Mouse (Mus musculus) limb, embryonic 15.5 days (tissue): Measurements from ENCODE around the gene Nrarp. TPM values are rescaled to one million over a fixed set of nuclear protein-coding genes. Genes with fewer than 3 reads are reported as not detected.

Source experiments
- ATAC-seq: fragments of 200-750 bp; cut with Nextera tagmentation; 2 replicates; pipeline ENCODE4 v1.8.0; 2017; ENCODE audit warnings: low read depth, moderate TSS enrichment; ENCODE audit not compliant: insufficient number of reproducible peaks, low FRiP score, low TSS enrichment
- H3K27ac ChIP-seq: fragments of 300-500 bp; sonication (generic); 2 replicates; pipeline ENCODE4 v1.5.1; 2015; ENCODE audit warnings: moderate library complexity, mild to moderate bottlenecking, inconsistent platforms
- H3K27me3 ChIP-seq: fragments of 300-500 bp; sonication (generic); 2 replicates; pipeline ENCODE4 v1.6.1; 2015; ENCODE audit warnings: inconsistent platforms
- H3K36me3 ChIP-seq: fragments of 300-500 bp; sonication (generic); 2 replicates; pipeline ENCODE4 v1.6.1; 2015; ENCODE audit warnings: inconsistent platforms
- H3K4me1 ChIP-seq: fragments of 300-500 bp; sonication (generic); 2 replicates; pipeline ENCODE4 v1.6.1; 2015; ENCODE audit warnings: inconsistent platforms
- H3K4me2 ChIP-seq: fragments of 300-500 bp; sonication (generic); 2 replicates; pipeline ENCODE4 v1.6.1; 2015; ENCODE audit warnings: mild to moderate bottlenecking, inconsistent platforms
- H3K4me3 ChIP-seq: fragments of 300-500 bp; sonication (generic); 2 replicates; pipeline ENCODE4 v1.5.1; 2015; ENCODE audit warnings: mild to moderate bottlenecking, inconsistent platforms
- H3K9ac ChIP-seq: fragments of 300-500 bp; sonication (generic); 2 replicates; pipeline ENCODE4 v1.6.1; 2015; ENCODE audit warnings: inconsistent platforms
- H3K9me3 ChIP-seq: fragments of 300-500 bp; sonication (generic); 2 replicates; pipeline ENCODE4 v1.6.1; 2016; ENCODE audit warnings: inconsistent platforms
- WGBS: fragments of 180-500 bp; shearing (Covaris S2); methylation state at CpG from one replicate; pipeline ENCODE4 v1.1.7; 2015; 5-methylcytosine and 5-hydroxymethylcytosine counted together
- polyA plus RNA-seq: library from polyadenylated mRNA; unstranded; fragments of >200 nt; fragmentation: Nextera tagmentation; extraction: Ambion mirVana; gene quantifications from 2 replicates; pipeline ENCODE4 v1.2.1, GENCODE M21; 2015

Nrarp gene
- polyA plus RNA-seq, 1 experiment from 2014 or later = 33.5 TPM

DNA sequence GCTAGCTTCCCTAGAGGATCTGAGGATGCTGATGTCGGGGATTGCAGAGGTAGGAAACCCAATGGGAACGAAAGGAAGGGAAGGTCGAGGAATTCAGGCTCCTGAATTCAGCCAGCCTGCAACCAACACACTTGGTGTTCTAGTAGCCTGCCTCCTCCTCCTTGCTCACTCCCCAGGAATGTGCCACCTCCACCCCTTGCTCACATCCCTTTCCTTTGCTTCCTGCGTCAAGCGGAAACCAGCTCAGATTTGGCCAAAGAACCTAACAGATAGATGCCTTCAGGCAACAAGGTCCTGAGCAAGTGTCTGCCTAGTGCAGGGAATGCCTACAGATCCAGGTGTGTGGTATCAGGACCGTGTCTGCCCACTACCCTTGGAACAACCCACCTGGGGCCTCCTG is 4.0 kb upstream of the Nrarp start:
- H3K36me3 ChIP-seq = no peaks in the 10 kb centered on the region
- no peak overlapping the region for H3K9ac ChIP-seq
- H3K27me3 ChIP-seq = peaks cover 36% of the 10 kb centered on the region
- peak overlapping the region; percentile 11; the same call in 1 of the 2 replicates for H3K27ac ChIP-seq
- WGBS = 44% methylated on average over 6 of the region's 6 CpGs
- ATAC-seq = no peak
- no peak overlapping the region for H3K4me3 ChIP-seq
- no peak overlapping the region for H3K4me2 ChIP-seq
- peaks cover 53% of the 10 kb centered on the region for H3K4me1 ChIP-seq
- no peaks in the 10 kb centered on the region for H3K9me3 ChIP-seq

DNA sequence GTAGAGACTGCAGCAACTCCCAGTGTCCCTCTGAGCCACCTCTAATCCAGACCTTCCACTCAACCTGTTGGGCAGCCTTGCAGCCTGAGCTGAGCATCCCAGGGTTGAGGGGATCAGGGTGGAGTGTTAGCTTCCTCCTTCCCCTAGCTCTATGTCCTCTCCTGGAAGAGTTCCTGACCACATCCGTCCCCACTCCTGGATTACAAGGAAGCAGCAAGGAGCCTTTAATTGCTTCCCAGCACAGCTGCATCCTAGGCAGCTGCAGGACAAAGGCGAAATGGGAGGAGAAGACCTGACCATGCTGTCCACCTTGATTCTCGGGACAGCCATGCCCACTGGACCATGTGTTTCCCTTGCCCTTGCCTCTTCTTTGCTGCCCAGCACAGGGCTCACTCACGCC is 3.5 kb upstream of the Nrarp start:
- H3K9ac ChIP-seq = no peak overlapping the region
- H3K36me3 ChIP-seq = no peaks in the 10 kb centered on the region
- H3K27me3 ChIP-seq = peaks cover 40% of the 10 kb centered on the region
- H3K4me1 ChIP-seq = peaks cover 57% of the 10 kb centered on the region
- WGBS = 26% methylated on average over 4 of the region's 4 CpGs
- ATAC-seq = no peak
- H3K27ac ChIP-seq = peak overlapping the region; percentile 72
- H3K4me3 ChIP-seq = no peak overlapping the region
- H3K9me3 ChIP-seq = no peaks in the 10 kb centered on the region
- H3K4me2 ChIP-seq = no peak overlapping the region

DNA sequence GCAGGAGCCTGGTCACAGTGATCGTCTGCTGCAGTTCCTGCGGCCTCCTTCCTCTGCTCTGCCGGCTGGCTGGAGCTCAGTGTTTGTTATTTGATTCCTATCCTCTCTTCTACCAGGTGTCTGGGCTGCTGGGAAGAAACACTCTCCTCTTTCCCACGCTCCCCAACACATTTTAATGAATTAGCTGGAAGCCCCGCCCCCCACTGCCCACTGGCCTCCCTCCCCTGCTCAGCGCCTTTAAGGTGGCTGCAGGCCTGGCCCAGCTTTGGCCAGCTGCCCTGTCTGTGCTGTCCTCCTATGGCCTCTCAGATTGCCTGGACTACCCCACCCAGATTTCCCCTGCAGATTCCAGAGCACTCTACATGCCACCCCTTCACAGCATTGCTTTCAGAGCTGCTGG is 2.9 kb upstream of the Nrarp start:
- no peaks in the 10 kb centered on the region for H3K9me3 ChIP-seq
- H3K9ac ChIP-seq = 0 out of 2 replicates have a peak overlapping the region, but pooled peaks have one; percentile 2
- peak overlapping the region; percentile 72 for H3K27ac ChIP-seq
- ATAC-seq = peak; percentile 42; the same call in 1 of the 2 replicates
- H3K4me2 ChIP-seq = peak overlapping the region; percentile 14
- WGBS = 10% methylated on average over 6 of the region's 6 CpGs
- no peak overlapping the region for H3K4me3 ChIP-seq
- peaks cover 45% of the 10 kb centered on the region for H3K27me3 ChIP-seq
- peaks cover 57% of the 10 kb centered on the region for H3K4me1 ChIP-seq
- H3K36me3 ChIP-seq = no peaks in the 10 kb centered on the region

DNA sequence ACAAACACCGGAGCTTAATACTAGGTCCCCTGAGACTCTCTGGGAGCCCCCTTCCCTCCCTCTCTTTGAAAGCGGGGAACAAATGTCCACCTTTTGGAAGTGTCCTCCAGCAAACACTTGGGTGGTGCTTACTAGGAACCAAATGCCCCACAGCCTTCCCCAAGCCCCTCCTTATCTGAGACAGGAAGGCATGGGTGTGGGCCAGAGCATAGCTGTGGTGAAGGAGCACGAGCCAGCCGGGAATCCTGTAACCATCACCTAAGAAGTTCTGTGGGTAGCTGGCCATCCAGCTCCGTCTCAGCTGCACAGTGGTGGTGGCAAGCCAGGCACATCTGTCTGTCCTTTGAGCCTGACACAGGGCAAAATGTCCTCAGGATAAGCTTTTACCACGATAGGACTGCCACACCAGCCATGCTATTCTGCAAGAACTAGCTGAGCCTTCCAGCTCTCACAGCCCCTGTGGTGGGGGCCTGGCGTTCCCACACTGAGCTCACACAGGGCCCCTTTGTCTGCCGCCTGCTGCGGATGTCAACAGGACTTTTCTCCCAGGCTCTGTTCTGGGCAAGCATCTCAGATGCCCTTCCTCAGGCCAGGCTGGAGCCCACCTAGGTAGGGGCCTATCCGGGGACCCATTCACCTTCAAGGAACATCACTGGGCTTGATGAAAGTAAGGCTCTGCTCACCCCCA is 2.1 kb upstream of the Nrarp start:
- H3K9ac ChIP-seq = no peak overlapping the region
- H3K4me2 ChIP-seq = peak overlapping the region; percentile 3; the same call in 1 of the 2 replicates
- peak overlapping the region; percentile 72 for H3K27ac ChIP-seq
- WGBS = 29% methylated on average over 10 of the region's 10 CpGs
- peaks cover 57% of the 10 kb centered on the region for H3K4me1 ChIP-seq
- no peaks in the 10 kb centered on the region for H3K9me3 ChIP-seq
- no peak overlapping the region for H3K4me3 ChIP-seq
- H3K36me3 ChIP-seq = no peaks in the 10 kb centered on the region
- peaks cover 52% of the 10 kb centered on the region for H3K27me3 ChIP-seq
- no peak for ATAC-seq

DNA sequence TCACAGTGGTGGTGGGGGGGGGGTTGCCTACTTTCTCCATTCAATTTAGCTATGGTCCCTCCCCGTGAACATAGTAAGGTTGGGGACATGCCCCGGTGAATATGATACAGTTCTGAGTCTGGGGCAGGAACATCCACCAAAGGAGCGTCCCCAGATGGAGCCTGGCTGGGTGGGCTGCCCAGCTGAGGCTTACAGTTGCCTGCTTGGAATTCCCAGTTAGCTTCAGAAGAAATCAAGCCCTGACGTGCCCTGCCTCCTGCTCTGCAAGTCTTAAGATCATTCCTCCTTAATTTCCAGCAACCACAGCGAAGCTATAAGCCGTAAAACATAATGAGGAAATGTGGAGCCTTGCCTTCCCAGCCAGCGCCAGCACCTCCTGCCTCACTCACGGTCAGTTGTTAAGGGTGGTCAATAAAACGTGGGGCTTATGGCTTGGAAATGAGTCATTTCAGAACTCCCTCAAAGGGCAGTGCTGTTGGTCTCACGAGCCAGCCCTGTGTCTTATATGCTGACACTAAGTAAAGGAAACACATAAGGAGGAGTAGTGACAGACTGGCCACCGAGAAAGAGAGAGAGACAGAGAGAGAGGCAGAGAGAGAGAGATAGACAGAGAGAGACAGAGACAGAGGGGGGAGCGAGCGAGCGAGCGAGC is 866 bp upstream of the Nrarp start:
- Histone ChIP-seq H3K27me3 (peaks cover 65% of the 10 kb centered on the region), H3K9ac (no peak overlapping the region), H3K4me3 (peak overlapping the region; percentile 50), H3K9me3 (no peaks in the 10 kb centered on the region), H3K4me1 (peaks cover 57% of the 10 kb centered on the region), H3K4me2 (peak overlapping the region; percentile 84), H3K36me3 (no peaks in the 10 kb centered on the region), H3K27ac (peak overlapping the region; percentile 71)
- no peak for ATAC-seq
- WGBS = 17% methylated on average over 15 of the region's 15 CpGs

DNA sequence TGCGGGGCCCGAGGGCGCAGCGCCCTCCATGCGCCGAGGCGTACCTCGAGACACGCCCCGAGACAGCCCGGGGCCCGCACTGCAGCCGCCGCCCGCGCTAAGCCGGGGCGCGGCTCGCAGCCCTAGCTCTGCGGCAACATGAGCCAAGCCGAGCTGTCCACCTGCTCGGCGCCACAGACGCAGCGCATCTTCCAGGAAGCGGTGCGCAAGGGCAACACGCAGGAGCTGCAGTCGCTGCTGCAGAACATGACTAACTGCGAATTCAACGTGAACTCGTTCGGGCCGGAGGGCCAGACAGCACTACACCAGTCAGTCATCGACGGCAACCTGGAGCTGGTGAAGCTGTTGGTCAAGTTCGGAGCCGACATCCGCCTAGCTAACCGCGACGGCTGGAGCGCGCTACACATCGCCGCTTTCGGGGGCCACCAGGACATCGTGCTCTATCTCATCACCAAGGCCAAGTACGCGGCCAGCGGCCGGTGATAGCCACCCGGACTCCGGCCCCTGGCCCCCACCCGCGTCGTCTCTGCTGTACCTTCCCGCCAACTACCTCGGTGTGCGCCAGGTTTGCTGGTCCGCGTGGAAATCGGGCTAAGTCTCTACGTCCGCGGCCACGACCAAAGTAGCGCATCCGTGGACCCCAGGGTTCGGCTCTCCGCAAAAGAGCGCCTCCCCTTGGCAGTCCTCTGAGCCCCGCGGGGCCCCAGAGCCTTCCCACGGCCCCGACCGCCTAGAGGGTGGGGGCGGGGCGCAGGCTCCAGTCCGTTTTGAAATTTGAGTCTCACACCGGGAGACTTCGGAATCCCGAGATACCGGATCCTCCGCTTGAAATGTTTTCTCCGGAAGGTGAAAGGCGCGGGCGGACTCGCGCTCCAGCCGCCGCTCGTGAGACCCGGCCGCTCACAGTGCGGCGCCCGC is 674 bp downstream of the Nrarp start:
- WGBS = under 1% methylated on average over 99 of the region's 100 CpGs
- peak overlapping the region; percentile 84 for H3K4me2 ChIP-seq
- peaks cover 74% of the 10 kb centered on the region for H3K27me3 ChIP-seq
- ATAC-seq = 0 out of 2 replicates have a peak, but pooled peaks have one; percentile 1
- H3K27ac ChIP-seq = peak overlapping the region; percentile 71
- H3K9ac ChIP-seq = peak overlapping the region; percentile 23; the same call in 1 of the 2 replicates
- peak overlapping the region; percentile 50 for H3K4me3 ChIP-seq
- H3K36me3 ChIP-seq = no peaks in the 10 kb centered on the region
- H3K4me1 ChIP-seq = peaks cover 64% of the 10 kb centered on the region
- H3K9me3 ChIP-seq = no peaks in the 10 kb centered on the region

DNA sequence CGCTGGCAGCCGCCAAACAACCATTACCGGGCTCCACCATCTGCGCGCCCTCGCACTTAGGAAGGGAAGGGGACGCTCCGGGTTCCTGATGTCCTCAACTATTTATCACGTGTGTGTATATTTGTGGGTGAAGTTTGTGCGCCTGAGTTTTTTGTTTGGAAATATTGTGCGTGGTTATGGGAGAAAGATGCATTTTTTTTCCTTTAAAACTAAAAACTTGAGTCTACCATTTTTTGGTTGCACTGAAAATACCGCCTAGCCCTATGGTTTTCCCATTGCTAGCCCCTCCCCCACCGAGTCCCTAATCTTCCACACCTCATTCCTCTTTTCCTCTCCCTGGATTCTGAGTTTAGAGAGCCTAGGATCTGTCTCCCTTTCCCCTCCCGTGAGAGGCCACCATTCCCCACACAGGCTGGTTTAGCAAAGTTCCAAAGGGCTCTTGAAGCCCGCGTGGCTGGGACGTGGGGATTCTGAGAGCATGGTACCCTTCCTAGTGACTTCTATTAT is 1.4 kb downstream of the Nrarp start:
- Histone ChIP-seq H3K4me2 (peak overlapping the region; percentile 84), H3K9ac (0 out of 2 replicates have a peak overlapping the region, but pooled peaks have one; percentile 23), H3K27ac (peak overlapping the region; percentile 71; the same call in 1 of the 2 replicates), H3K36me3 (no peaks in the 10 kb centered on the region), H3K4me3 (peak overlapping the region; percentile 50), H3K4me1 (peaks cover 58% of the 10 kb centered on the region), H3K9me3 (no peaks in the 10 kb centered on the region), H3K27me3 (peaks cover 79% of the 10 kb centered on the region)
- WGBS = 2% methylated on average over 17 of the region's 17 CpGs
- ATAC-seq = no peak

DNA sequence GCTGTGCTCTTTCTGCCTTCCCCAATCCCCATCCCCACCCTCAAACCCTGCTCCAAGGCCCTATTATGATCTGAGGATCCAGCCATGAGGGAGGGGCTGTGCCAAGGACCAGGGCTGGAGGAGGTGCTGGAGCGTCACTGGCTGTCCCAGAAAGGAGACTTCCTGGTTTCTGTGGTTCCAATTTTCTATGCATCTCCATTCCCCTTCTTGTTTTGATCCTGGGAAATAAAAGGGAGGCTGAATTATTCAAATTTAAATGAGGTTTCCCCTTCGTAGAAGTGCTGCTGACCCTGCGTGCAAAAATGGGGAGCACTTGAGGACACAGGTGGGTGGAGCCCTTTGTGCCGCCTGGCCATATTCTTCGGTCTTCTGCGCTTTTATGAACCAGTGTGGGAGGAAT is 2.1 kb downstream of the Nrarp start:
- no peaks in the 10 kb centered on the region for H3K36me3 ChIP-seq
- peaks cover 51% of the 10 kb centered on the region for H3K4me1 ChIP-seq
- peaks cover 78% of the 10 kb centered on the region for H3K27me3 ChIP-seq
- no peaks in the 10 kb centered on the region for H3K9me3 ChIP-seq
- no peak overlapping the region for H3K27ac ChIP-seq
- peak overlapping the region; percentile 24; the same call in 1 of the 2 replicates for H3K4me2 ChIP-seq
- WGBS = 31% methylated on average over 6 of the region's 6 CpGs
- peak overlapping the region; percentile 50 for H3K4me3 ChIP-seq
- ATAC-seq = no peak
- H3K9ac ChIP-seq = no peak overlapping the region

DNA sequence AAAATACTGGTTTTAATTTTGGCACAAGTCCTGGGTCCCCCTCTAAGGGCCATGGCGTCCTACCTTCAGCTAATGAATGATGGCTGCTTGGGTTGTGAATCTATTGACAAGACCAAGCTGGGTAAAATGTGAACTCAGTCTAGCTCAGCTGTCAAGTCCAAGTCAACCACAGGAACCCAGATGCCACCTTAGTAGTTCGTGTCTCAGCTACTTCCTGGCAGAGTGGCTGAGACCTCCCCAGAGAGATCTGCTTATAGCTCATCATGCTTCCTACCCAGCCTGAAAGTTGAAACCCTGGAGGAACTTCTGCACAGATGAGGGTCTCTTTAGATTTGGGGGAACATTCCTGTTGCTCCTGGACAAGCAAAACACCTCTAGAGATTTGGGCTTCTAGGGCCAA is 2.8 kb downstream of the Nrarp start:
- ATAC-seq = no peak
- no peak overlapping the region for H3K27ac ChIP-seq
- no peak overlapping the region for H3K4me2 ChIP-seq
- WGBS = 69% methylated on average over 2 of the region's 2 CpGs
- H3K9ac ChIP-seq = no peak overlapping the region
- H3K4me1 ChIP-seq = peaks cover 44% of the 10 kb centered on the region
- no peaks in the 10 kb centered on the region for H3K9me3 ChIP-seq
- H3K27me3 ChIP-seq = peaks cover 73% of the 10 kb centered on the region
- H3K4me3 ChIP-seq = no peak overlapping the region; the same call in 1 of the 2 replicates
- H3K36me3 ChIP-seq = no peaks in the 10 kb centered on the region

DNA sequence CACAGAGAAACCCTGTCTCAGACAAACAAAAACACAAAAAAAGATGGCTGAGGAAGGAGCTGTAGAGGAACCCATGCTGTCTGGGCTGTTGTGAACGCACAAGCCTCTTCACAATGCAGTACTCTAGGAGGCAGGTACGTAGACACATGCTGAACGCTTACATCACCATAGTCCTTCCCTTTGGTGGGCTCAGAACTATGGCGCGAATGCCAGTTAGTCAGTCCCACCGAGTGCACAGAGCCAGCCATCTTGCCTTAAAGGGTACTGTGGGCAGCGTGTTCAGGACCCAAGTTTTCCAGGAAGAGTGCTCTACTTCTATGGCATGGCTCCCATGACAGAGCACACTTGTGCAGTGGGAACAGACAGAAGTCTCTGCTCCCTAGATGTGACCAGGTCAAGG is 3.9 kb downstream of the Nrarp start:
- no peaks in the 10 kb centered on the region for H3K36me3 ChIP-seq
- H3K4me1 ChIP-seq = peaks cover 35% of the 10 kb centered on the region
- no peak overlapping the region for H3K27ac ChIP-seq
- no peak overlapping the region for H3K4me3 ChIP-seq
- H3K9me3 ChIP-seq = no peaks in the 10 kb centered on the region
- no peak for ATAC-seq
- H3K9ac ChIP-seq = no peak overlapping the region
- H3K4me2 ChIP-seq = no peak overlapping the region
- 94% methylated on average over 7 of the region's 7 CpGs for WGBS
- H3K27me3 ChIP-seq = peaks cover 63% of the 10 kb centered on the region
